Comparison of ENCODE assay signal across 23 mouse cellular contexts in genomic region chr11:83956822-83957221, GRCm38 (mm10). TPM values are rescaled to one million over a fixed set of nuclear protein-coding genes. Genes with fewer than 3 reads are reported as not detected.
A peak's percentile ranks its signal among the peaks of the same experiment; 100 is the strongest.
DNase-seq lines count a peak whose midpoint lies in the region; ATAC-seq and TF ChIP-seq lines count a peak whose summit lies in the region.
"Had no signal": no experiment of that assay in that cellular context is flagged by ENCODE, and none has a peak within 500 bp of the region (broad histone marks: within the 10 kb centered on the region; RNA-seq: fewer than 3 reads in every experiment).

No protein-coding gene starts in this region.

- no peak for DNase-seq in gastrocnemius, adult 2 months
- no peak for DNase-seq in gastrocnemius, postnatal 4 days (ENCODE audit: low spot score in 2 of 2)
- peak; percentile 75 for DNase-seq in 416B (ENCODE audit: low read depth)
- no peak for DNase-seq in embryo, embryonic 10 days (ENCODE audit: low spot score)
- DNase-seq: adrenal gland, adult 2 months; adrenal gland, adult 8-10 months; adrenal gland, postnatal 10 days; adrenal gland, postnatal 14 days; adrenal gland, postnatal 25 days; adrenal gland, postnatal 36 days; B cell, adult 2 months; cerebellum, adult 11 months; cerebellum, adult 11-12 months; cerebellum, adult 18-20 months; cerebellum, adult 2 months; cerebellum, adult 8-10 months had no signal

- 97% methylated on average over 2 of the region's 2 CpGs for WGBS in hindbrain, embryonic 16.5 days

- intact Hi-C loops in gastrocnemius, adult 2 months (cut with DNase I): no loop called here

- ATAC-seq in hindbrain, embryonic 16.5 days: no peak
- ATAC-seq: activated CD4-positive, CD25-positive, alpha-beta regulatory T cell, adult 4 months; CD4-positive, CD25-positive, alpha-beta regulatory T cell, adult 4 months; Patski had no signal

- H3K79me3 ChIP-seq in C2C12 (ENCODE audit: low read depth): no peaks in the 10 kb centered on the region

- no peaks in the 10 kb centered on the region for H3K27me3 ChIP-seq in C2C12 (ENCODE audit: control insufficient read depth, insufficient read depth, insufficient read length)
- H3K27me3 ChIP-seq in hindbrain, embryonic 16.5 days (replicated peaks; ENCODE audit: control insufficient read depth, insufficient read depth, low read length): no peaks in the 10 kb centered on the region
- H3K27me3 ChIP-seq: CH12.LX, Patski had no signal

- peaks cover 99% of the 10 kb centered on the region for H3K36me3 ChIP-seq in C2C12 (ENCODE audit: control insufficient read depth, insufficient read depth)
- peaks cover 46% of the 10 kb centered on the region for H3K36me3 ChIP-seq in hindbrain, embryonic 16.5 days (ENCODE audit: control insufficient read depth, insufficient read depth, low read length)

- H3K9me3 ChIP-seq in hindbrain, embryonic 16.5 days (ENCODE audit: control insufficient read depth, low read length): no peaks in the 10 kb centered on the region
- H3K9me3 ChIP-seq: G1E had no signal

- no peak overlapping the region for H3K4me3 ChIP-seq in gastrocnemius, adult 2 months
- H3K4me3 ChIP-seq in C2C12 (ENCODE audit: insufficient read depth, poor library complexity, severe bottlenecking): no peak overlapping the region
- H3K4me3 ChIP-seq in hindbrain, embryonic 16.5 days (ENCODE audit: low read length): no peak overlapping the region

- H3ac ChIP-seq in C2C12 (ENCODE audit: control insufficient read depth, insufficient read length, low read depth): no peak overlapping the region

- no peaks in the 10 kb centered on the region for H3K4me1 ChIP-seq in hindbrain, embryonic 16.5 days (ENCODE audit: control insufficient read depth, insufficient read depth, low read depth, low read length)

- H3K4me2 ChIP-seq in hindbrain, embryonic 16.5 days (ENCODE audit: low read length): no peak overlapping the region

- no peak overlapping the region for H3K9ac ChIP-seq in hindbrain, embryonic 16.5 days (ENCODE audit: low read depth, low read length)

- H3K79me2 ChIP-seq in C2C12 (ENCODE audit: control insufficient read depth, insufficient read depth): no peaks in the 10 kb centered on the region

- peak overlapping the region; percentile 2; the same call in 1 of the 2 replicates for H3K27ac ChIP-seq in gastrocnemius, adult 2 months
- H3K27ac ChIP-seq in hindbrain, embryonic 16.5 days (ENCODE audit: low read depth, low read length): no peak overlapping the region

- no peak for TF ChIP-seq CTCF in gastrocnemius, adult 2 months (IDR thresholded peaks at IDR 0.05)
- TF ChIP-seq CTCF in C2C12 (IDR thresholded peaks at IDR 0.05; ENCODE audit: control insufficient read depth, insufficient read depth, insufficient read length): no peak

TF ChIP-seq in C2C12, 6 proteins besides CTCF, POLR2A, EP300 and RAD21:
- TF ChIP-seq CEBPB (IDR thresholded peaks at IDR 0.05; ENCODE audit: low read depth) (peak; percentile 65), USF1 (IDR thresholded peaks at IDR 0.05; ENCODE audit: low read depth) (no peak), MYOG (IDR thresholded peaks at IDR 0.05; ENCODE audit: control insufficient read depth, extremely low read depth, insufficient read length) (no peak)

RNA-seq across cellular contexts. Expression of gene Synrg, which starts 7.4 kb away (rescaled TPM):
- total RNA-seq in gastrocnemius, adult 2 months (2021): 10 to 100 TPM; 40.8 to 41.8 TPM
- 10 to 100 TPM; 40.7 to 46.2 TPM for total RNA-seq in gastrocnemius, postnatal 4 days (2021)
- 4.8 TPM for polyA plus RNA-seq in C2C12 (2012; fragmentation: generic; extraction: Trizol)
- 18.8 and 21.4 TPM in 2 replicates for polyA plus RNA-seq in hindbrain, embryonic 16.5 days (2015; fragmentation: Nextera tagmentation; extraction: Ambion mirVana)

RNA-seq across cellular contexts. Expression of gene Ddx52, which starts 15.0 kb away (rescaled TPM):
- total RNA-seq in gastrocnemius, adult 2 months (2021): 10 to 100 TPM in 1 of 2 experiments, 1 to 10 TPM in 1; 9.6 to 10.8 TPM
- 10 to 100 TPM; 13.3 to 15.3 TPM for total RNA-seq in gastrocnemius, postnatal 4 days (2021)
- 12.0 TPM for polyA plus RNA-seq in C2C12 (2012; fragmentation: generic; extraction: Trizol)
- 19.4 and 20.7 TPM in 2 replicates for polyA plus RNA-seq in hindbrain, embryonic 16.5 days (2015; fragmentation: Nextera tagmentation; extraction: Ambion mirVana)
